In the genomic region with DNA sequence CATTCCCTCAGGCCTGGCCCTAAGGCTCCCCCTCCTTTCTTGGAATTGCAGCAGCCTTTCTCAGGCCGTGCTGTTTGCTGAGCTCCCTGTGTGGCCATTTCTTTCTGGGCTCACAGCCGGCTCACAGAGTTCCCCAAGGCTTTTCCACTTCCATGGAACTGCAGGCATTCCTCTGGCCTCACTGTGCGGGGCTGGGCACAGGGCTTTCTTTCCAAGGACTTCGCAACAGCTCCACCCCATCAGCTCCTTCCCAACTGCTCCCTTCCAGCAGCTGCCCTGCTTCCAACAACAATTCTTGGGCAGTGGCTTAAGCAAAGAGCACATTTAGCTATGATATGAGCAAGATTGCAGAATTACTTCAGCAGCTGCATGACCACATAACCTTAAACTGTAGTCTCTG, we compare ENCODE assay signal across 10 mouse cellular contexts.
DNase-seq lines count a peak whose midpoint lies in the region; ATAC-seq and TF ChIP-seq lines count a peak whose summit lies in the region.
"Had no signal": no experiment of that assay in that cellular context is flagged by ENCODE, and none has a peak within 500 bp of the region (broad histone marks: within the 10 kb centered on the region; RNA-seq: fewer than 3 reads in every experiment).

No protein-coding gene starts in this region.

- 0 out of 2 replicates have a peak overlapping the region, but pooled peaks have one; percentile 32 for H3K27ac ChIP-seq in layer of hippocampus, adult 2 months
- no peak overlapping the region; the same call in 1 of the 2 replicates for H3K27ac ChIP-seq in left cerebral cortex, adult 2 months
- H3K27ac ChIP-seq: forebrain, embryonic 13.5 days; liver, embryonic 15.5 days; neural tube, embryonic 13.5 days had no signal

- H3K4me3 ChIP-seq in layer of hippocampus, adult 2 months: no peak overlapping the region
- no peak overlapping the region for H3K4me3 ChIP-seq in left cerebral cortex, adult 2 months
- H3K4me3 ChIP-seq: forebrain, embryonic 13.5 days; liver, embryonic 15.5 days; neural tube, embryonic 13.5 days had no signal

- intact Hi-C loops in left cerebral cortex, adult 2 months (cut with DNase I): no loop called here

- peak in 1 of 2 experiments; percentile 8 for DNase-seq in layer of hippocampus, adult 2 months (ENCODE audit: low spot score in 2 of 2)
- DNase-seq in layer of hippocampus, adult 11-12 months (ENCODE audit: low spot score): no peak
- DNase-seq in gastrocnemius, adult 8-10 months (ENCODE audit: low spot score in 2 of 2): peak; percentile 68 to 73
- peak; percentile 67 for DNase-seq in heart, postnatal 4 days
- peak; percentile 82 for DNase-seq in skeletal muscle tissue, adult 2 months (ENCODE audit: low read depth, low spot score)
- DNase-seq in left cerebral cortex, adult 2 months (ENCODE audit: extremely low spot score in 1 of 2, low spot score in 2 of 2): no peak

- no peak for ATAC-seq in erythroblast, adult 5-6 weeks (replicated peaks; ENCODE audit: low FRiP score, poor library complexity, severe bottlenecking)
- ATAC-seq: forebrain, embryonic 13.5 days had no signal

- no peak for TF ChIP-seq CTCF in layer of hippocampus, adult 2 months (conservative IDR thresholded peaks at IDR 0.05)
- TF ChIP-seq CTCF in left cerebral cortex, adult 2 months (IDR thresholded peaks at IDR 0.05): no peak

Comparison
In these comparisons a context has a peak if more than half of its experiments do, and no peak if none do; other contexts are left out.
1. DNase-seq: peak in gastrocnemius, adult 8-10 months (2 of 2), heart, postnatal 4 days (single experiment) and skeletal muscle tissue, adult 2 months (single experiment); none in layer of hippocampus, adult 11-12 months (single experiment) and left cerebral cortex, adult 2 months (0 of 2).